Mouse (Mus musculus) cerebellum, adult 2 months (tissue): ENCODE measurements around the gene Atp2b2.

ENCODE experiments used
- CTCF ChIP-seq: fragments of 200-500 bp; IDR thresholded peaks from 2 replicates; pipeline ENCODE4 v1.5.1; 2011; ENCODE audit warnings: low read depth, mild to moderate bottlenecking, control low read depth, low read length, moderate library complexity, borderline replicate concordance; ENCODE audit not compliant: insufficient read depth
- POLR2A ChIP-seq: fragments of 200-500 bp; IDR thresholded peaks from 2 replicates; pipeline ENCODE4 v1.6.1; 2011; ENCODE audit warnings: low read length, control low read depth, borderline replicate concordance; ENCODE audit not compliant: insufficient read depth

GRCm38 (mm10) chr6:114089626-114090025, 47.2 kb upstream of the Atp2b2 start:
- TF ChIP-seq CTCF (peak; percentile 88), POLR2A (no peak)
